Mouse (Mus musculus) lung, postnatal 25 days (tissue): ENCODE data around the gene Kcnj14.

Source experiments
- DNase-seq: peaks from one replicate; pipeline ENCODE4 v3.0.0; 2022; ENCODE audit warnings: low spot score

Gene Kcnj14

DNA sequence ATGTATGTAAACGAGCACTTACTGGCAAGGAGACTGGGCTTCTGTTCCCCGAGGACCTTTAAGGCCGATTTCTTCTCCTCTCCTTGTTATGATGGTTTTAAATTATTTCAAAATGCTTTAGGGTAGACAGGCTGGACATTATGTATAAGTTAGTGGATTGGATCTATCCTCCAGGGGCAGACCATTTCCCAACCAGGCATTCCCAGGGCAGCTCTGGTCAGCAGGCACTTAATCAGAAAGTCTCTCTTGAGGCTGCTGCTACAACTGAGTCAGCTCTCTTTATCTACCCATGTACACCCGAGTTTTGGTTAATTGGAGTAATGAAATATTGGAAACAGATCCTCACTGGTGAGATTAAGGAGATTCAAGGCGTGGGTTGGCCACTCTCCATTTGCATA is 6.5 kb upstream of the Kcnj14 start:
- DNase-seq: no peak

DNA sequence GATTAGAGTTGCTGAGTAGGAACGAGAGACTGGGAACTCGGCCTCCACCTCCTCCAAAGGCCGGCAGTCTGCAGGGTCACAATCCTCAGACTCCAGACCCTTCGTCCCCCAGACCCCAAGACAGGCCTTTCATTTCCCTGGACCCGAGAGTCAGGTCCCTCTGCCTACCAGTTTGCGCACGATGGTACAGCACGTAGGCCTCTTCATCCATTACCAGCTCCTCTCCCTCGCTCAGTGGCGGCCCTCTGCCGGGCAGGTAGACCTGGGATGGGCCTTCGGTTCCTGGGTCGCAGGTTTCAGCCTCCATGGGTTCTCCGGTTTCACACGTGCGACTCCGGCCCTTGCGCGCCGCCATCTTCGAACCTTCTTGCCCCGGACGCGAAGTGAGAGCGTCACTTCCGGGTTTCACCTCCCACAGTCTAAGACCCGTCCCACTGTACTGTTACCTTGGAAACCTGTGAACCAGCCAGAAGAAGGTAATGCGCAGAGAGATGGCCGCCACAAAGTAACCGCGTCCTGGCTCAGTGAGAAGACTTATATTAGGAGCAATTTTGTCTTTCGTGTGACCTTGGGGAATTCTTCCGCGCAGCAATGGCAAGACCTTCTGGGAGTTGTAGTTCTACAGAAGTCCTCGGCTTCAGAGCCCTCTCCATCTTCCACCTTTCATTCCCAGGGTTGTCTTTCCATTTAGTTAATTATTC is 6.0 kb upstream of the Kcnj14 start, which contains the start of gene Grwd1:
Grwd1 (minus strand) TSS at position 518 of the 701 bp plus-strand sequence.
- peak; percentile 85 for DNase-seq

DNA sequence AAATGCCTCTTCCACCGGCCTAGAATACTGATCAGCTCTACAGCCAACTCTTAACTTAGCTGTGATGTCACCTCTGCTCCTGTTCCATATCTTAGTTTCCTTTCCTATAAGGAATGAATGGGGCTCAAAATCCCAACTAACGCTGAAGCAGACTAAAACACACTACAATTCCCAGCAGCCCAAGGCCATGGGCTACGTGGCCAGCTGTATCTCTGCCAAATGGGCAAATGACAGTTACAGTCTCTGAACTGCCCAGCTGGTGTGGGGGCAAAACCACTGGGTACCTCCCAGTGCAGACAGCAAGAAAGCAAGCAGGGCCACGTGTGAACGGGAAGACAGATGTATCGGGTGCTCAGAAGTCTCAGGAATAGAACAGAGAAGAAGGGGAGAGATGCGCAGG is 2.0 kb upstream of the Kcnj14 start:
- no peak for DNase-seq

DNA sequence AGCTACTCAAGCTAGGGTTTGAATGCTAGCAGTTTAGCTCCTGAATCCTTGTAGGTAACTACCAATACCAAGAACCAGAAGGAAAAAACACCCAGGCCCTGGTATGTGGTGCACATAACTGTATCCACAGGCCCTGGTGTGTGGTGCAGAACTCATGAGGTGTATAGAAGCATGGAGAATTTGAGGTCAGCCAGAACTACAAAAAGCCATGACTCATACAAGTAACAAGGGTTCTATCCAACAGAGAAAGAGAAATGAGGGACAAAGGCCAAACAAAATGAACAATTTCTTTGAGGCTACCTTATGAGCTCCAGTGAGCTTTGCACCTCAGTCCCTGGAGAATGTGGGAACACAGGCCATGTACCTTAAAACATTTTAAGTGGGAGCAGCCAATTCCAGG is 3.7 kb downstream of the Kcnj14 start:
- DNase-seq: no peak

DNA sequence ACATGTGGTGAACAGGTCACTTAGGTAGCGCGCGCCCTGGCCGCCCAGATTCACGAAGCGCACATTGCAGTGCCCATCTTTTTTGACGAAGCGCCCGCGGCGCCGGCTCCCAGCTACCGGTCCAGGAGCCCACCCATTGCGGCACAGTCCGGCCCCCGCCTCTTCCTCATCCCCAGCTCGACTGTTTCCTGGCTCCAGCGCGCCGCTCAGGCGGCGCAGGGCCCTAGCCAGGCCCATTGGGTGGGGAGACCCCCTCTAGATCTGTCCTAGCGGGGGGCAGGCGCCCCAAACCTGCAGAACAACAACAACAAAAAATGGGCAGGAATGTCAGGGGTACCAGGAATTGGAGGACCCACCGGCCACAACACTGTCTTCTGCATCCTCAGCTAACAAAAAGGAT is 4.7 kb downstream of the Kcnj14 start:
- no peak for DNase-seq

DNA sequence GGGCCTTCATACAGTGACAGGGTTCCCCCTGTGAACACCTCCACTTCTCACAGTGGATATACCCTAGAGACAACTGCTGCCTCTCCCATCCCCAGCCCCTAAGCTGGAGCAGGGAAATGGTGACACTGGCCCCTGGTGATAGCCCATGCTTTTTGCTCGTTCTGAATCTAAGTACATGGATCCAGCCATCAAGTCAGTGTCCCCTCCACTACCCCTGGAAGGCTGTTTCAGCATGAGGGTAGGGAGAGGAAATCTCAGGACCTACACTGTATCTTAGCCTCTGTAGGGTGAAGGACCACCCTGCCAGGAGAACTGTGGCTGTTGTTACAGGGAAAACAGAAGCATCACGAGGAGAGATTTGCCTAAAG is 8.6 kb downstream of the Kcnj14 start:
- no peak for DNase-seq

DNA sequence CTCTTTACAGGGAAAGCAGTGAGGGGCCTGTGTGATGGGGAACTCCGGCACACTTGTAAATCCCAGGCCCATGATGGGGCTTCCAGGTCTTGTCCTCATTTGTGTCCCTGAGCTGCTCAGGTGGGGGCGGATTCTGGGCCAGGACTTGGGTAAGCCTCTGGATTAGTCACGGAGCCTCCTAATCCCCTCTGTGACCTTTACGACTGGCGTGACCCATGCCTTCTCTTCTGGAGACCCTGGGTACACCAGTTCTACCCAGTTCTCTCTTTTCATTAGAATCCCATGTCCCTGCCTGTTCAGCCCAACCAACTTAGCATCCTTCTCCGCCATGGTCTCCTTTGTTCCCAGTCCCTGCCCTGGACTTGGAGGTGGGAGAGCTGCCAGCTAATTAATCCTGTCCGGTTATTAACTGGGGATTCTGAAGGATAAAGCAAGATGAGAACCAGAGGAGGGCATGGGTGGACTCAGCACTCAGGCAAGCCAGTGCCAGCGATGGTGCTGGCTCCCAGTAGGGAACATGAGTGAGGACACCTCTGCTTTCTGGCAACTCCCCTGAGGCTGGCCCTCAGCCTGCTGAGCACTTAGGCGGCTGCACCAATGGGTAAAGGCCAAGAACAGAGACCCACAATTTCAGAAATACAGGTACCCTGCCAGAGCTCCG is 9.1 kb downstream of the Kcnj14 start:
- no peak for DNase-seq

DNA sequence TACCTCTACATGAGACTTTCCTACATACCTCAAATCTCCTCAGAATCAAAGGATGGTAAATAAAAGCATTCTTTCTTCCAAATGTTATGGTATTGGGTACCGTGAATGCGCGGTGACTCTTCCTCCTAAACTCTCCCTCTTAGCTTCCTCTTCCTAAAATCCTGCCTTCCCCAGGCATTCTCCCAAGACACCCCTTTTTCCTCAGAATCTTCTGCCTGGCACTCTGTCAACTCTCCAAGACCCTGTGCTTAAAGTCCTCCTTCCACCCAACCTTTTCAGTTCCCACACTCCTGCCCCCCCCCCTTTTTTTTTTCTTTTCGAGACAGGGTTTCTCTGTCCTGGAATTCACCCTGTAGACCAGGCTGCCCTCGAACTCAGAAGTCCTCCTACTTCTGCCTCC is 9.7 kb downstream of the Kcnj14 start:
- no peak for DNase-seq

DNA sequence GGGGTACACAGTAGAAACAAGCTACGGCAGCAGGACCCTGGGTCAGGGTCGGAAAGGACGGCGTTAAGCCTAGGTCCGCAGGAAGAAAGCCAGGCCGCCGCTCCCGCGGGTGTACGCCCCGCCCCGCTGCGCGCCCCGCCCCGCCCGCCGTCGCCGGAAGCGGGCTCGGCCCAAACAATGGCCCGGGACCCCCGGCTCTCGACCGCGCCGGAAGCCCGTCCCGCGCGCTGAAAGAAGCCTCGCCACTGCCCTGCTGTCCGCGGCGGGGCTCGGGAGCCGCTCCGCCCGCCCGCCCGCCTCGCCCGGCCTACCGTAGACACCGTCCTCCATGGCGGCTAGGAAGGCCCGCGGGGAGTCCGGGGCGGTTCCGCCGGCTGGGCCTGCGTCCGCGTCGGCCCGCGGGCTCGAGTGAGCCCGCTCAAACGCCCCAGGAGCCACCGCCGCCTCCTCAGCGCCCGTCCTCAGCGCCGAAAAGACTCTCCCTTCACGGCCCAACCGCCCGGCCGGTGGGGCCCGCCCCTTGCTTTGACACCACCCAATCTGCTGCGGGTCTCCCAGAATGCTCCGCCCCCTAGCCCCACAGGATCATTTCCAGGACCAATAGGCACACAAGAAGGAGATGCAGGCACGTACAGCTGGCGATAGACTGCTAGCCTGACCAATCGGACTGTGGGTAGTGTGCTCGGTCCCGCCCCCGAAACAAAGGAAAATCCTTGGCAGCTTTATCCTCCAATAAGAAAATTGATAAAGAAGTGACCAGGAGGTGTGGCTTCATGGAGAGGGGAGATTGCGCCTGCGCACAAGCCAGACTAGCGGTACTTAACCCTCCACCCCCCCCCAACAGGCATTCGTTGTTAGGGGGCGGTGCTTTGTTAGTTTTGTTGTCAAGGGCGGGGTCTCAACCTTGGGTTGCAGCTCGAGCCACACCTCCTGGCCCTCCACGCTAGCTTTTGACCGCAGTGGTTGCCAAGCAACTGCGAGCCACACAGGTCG is 10.5 kb downstream of the Kcnj14 start, which contains the start of gene Cyth2:
Cyth2 (minus strand) TSS at position 795 of the 993 bp plus-strand sequence.
- peak; percentile 100 for DNase-seq

DNA sequence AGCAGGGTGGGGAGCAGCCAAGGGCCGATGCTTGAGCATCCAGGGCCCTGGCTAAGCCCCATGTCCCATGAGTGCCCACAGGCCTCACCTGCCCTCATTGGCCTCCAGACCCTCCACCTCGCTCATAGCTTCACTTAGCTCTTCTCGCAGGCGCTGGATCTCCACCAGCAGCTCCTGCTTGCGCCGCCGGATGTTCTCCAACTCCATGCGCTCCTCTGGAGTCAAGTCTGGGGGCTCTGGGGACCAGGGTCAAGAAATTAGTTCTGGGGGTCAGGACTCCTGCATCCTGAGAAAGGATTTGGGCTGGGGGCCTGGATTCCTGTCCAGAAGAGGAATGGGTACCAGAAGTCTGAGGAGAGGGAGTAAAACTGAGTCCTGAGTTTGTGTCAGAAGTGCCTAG is 11.7 kb downstream of the Kcnj14 start:
- no peak for DNase-seq

DNA sequence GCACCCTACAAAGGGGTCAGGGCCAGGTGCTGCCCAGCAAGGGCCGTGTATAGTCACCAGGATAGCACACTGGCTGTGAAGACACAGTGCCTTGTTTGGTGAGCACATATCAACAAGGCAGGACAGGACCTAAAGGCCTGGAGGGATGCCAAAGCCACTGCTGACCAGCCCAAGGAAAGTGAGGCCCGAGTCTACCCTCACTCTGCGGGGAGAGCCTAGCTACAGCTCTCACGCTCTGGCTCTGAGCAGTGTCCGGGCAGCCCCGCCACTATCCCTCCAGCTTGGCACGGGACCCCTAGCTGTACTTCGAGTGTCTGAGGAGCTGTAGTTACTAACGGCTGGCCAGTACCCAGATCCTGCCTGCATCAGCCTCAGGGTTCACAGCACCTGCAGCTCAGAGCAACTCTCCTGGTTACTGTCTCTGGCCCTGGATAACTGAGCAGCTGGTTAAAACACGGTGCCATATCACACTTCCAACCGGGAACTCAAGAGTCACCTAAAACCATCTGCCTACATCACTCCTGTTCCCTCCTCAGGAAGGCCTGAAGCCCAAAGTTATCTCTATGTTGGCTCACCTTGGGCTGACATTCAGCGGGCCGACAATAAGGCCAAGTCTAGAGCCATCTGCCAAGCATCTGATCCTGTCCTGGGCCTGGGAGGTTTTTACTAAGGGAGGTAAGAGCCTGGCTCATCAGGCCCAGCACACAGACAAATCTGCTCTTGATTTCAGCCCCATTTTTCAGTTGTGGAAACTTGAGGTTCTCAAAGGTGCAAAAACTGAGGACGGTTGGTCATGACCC is 15.1 kb downstream of the Kcnj14 start:
- DNase-seq: no peak

DNA sequence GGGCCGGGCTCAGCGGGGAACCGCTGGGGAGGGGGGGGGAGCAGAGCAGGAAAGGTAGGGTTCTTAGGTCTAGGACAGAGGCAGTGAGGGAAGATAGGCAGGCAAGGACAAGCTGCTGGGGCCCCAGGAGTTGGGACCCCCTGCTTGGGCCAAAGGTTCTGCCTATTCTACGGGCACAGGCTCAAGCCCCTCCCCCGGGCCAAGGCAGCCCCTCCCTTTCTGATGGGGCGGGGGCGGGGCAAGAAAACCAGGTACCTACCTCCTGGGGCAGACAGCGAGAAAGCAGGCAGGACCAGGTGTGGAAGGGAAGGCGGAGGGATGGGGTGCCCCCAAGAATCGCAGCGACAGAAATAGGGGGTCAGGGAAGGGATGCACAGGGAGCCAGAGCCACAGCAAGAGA is 16.1 kb downstream of the Kcnj14 start:
- DNase-seq: no peak

DNA sequence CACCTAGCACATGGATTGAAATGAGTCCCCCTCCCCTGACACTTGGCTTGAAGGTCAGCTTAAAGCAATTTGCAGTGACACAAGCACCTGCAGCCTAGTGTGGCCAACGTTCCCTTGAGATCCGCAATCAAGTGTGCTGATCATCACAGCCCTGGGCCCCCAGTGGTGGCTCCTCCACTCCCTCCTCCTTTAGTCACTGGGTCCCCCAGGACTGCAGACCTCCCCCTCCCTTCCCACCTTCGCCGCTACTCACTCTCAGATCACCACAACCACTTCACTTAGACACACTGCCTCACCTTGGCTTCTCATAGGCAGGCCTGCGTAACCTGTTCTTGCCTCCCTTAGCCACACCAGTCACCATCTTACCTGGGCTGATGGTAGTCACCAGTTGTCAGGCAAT is 18.6 kb downstream of the Kcnj14 start:
- DNase-seq: no peak

DNA sequence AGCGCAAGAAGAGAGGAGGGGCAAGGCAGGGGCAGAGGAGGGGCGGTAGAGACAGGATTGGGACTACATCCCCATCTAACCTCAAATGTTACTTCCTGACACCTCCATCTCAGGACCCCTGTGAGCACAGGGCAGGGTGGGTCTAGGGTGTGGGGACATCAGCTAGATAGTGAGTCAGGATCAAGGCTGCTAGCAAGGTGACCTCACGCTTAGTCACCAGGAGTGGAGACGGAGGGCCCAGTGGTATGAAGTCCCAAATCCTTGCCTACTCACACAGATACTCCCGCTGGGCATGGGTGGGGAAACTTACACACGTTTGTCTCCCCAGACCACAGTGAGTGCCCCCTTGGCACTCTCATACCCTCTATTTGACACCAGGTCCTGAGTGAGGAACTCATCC is 22.0 kb downstream of the Kcnj14 start:
- no peak for DNase-seq

DNA sequence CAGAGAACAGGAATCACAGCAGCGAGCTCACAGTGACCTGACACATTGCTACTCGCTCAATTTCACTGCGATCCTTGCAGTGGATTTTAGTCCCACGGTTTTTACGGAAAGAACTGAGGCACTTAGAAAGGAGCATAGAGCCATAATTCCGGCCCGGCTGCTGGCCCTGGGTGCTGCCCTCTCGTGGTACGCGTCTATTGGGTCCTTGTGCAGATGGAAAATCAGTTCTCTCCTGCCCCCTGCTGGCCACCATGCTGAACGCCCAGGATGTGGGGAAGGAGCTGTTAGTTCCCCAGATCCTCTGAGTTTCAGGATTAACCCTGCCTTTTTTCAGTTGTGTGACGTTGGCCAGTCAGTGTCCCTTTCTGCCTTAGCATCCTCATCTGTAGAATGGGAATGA is 23.2 kb downstream of the Kcnj14 start:
- DNase-seq: peak; percentile 94

DNA sequence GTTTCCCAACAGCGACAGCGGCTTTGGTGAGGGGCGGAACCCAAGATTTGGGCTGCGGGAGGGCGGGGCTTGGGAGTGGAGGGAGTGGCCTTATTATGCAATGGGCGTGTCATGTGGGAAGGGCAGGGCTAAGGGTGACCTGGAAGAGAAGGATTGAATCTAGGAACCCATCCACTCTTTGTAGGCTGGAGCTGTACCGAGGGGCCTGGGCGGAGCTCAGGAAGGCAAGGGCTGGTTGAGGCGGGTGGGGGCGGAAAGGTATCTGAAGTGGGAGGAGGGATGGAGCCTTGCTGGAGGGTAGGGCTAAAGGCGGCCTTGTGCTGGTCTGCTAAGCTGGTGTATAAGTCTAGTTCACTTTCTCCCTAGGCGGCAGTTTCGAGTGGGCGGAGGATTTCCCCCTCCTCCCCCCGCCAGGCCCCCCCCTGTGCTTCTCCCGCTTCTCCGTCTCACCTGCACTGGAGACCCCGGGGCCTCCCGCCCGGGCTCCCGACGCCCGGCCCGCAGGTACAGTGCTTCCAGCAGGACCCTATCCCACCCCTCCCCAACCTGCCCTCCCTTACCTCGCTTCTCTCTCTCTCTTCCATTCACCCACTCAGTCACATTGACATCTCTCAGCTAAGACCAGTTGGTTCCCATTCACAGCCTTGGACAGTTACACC is 23.9 kb downstream of the Kcnj14 start:
- DNase-seq: peak; percentile 59

DNA sequence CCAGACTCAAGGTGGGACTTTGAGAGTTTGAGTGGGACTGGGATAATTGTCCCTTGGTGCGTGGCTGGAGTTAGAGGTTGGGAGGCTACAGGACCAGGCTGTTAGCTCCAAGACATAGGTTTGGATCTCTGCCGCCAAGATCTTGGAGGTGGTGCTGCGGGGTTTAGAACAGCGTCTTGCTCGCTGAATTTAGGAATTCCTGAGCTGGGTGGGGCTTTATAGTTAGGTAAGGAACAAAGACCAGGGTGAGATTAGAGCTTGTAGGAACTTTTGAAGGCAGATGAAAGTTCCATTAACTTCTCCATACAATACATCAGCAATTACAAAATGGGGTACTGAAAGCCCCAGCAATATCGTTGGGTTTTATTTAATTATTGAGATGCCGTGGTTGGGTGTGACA is 24.6 kb downstream of the Kcnj14 start:
- DNase-seq: no peak

DNA sequence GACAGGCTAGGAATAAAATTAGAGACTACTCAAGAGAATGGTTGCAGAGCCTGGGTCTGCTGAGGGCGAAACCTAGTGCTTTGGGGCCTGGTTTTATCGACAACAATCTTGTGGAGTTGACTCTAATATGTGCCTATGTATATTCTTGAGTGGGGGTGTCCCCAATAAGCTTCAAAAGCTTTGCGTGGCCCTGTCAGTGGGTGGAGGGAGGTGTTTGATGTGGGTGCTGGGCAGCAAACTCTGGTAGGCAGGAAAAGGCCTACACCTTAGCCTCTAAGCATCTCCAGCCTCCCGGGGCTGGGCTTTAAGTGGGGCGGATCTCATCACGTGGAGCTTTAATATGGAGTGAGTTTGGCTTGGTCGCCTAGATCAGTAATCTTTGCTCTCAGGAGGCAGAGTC is 25.7 kb downstream of the Kcnj14 start:
- DNase-seq: no peak

DNA sequence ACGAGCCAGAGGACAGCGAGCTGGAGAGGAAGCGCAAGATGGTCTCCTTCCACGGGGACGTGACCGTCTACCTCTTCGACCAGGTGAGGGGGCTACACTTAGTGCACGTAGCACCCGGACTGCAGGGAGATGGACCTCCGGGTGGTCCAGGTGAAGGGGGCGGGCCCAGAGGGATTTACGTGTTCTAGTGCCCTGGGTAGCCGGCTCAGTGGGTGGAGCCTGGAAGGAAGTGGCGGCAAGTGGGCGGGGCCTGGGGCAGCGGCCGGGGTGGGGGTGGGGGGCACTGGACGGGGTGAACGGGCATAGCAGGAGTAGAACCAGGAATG is 26.1 kb downstream of the Kcnj14 start:
- no peak for DNase-seq

DNA sequence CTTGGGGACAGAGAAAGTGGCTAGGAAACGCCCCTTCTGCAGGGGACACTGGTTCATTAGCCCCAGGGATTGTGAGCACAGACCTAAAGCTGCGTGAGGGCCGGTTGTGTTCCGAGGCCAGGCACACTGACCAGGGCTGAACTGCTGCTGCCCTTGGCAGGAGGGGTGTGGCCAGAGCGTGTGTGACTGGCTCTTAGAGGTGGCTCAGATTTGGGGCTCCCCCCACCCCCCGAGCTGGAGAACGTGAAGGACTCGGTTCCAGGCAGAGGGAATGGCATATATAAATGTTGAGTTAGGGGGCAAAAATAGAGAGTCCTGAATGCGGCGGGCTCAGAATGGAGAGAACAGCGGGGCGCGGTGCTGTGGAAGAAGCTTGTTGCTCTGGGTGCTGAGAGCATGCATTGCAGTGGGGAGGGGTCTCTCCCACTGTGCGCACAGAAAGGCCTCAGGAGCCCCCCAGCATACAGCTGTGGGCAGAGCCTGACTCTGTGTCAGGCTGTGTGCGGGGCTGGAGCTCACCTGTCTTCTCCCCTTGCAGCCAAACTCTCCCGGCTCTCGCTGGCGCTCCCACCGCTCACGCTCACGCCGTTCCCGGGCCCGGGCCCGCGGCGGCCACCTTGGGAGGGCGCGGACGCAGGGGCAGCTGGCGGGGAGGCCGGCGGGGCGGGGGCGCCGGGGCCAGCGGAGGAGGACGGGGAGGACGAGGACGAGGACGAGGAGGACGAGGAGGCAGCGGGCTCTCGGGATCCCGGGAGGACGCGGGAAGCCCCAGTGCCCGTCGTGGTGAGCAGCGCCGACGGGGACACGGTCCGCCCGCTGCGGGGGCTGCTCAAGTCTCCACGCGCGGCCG is 26.7 kb downstream of the Kcnj14 start:
- DNase-seq: no peak

DNA sequence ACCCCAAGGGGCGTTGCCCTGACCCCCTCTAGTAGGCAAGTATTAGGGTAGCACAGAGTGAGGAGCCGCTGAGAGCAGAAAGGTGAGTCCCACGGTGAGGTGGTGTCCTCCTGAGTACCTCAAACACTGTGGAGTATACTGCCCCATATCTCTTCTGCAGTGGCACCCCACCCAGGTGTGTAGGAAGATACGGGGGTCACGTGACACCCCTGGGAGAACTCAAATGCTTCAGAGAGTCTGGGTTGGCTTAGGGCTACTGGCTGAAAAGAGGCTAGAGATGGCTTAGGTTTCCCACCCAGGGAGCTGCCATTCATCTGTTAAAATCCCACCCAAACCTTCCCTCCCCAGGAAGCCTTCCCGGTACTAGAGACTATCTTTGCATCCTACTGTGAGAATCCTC is 27.6 kb downstream of the Kcnj14 start:
- DNase-seq: no peak
